Mouse (Mus musculus) cortical plate, adult 2 months (tissue): ENCODE data around the gene Hspa2. TPM values are rescaled to one million over a fixed set of nuclear protein-coding genes. Genes with fewer than 3 reads are reported as not detected.
"Not testable (repeated sequence)": the region's sequence is repeated elsewhere in the genome, so short reads cannot be mapped to it uniquely, and the experiment has no call there.

Experiments
- H3K27ac ChIP-seq: fragments of 200-500 bp; 2 replicates; pipeline ENCODE4 v1.5.1; 2012; ENCODE audit warnings: low read length, control low read depth, inconsistent platforms; ENCODE audit not compliant: insufficient read depth
- H3K4me1 ChIP-seq: fragments of 200-500 bp; 2 replicates; pipeline ENCODE4 v1.6.1; 2011; ENCODE audit warnings: low read length; ENCODE audit not compliant: control insufficient read depth, insufficient read depth
- H3K4me3 ChIP-seq: fragments of 200-500 bp; 2 replicates; pipeline ENCODE4 v1.5.1; 2011; ENCODE audit warnings: mild to moderate bottlenecking, low read length, control low read depth; ENCODE audit not compliant: insufficient read depth
- CTCF ChIP-seq: fragments of 200-500 bp; IDR thresholded peaks from 2 replicates; pipeline ENCODE4 v1.5.1; 2011; ENCODE audit warnings: mild to moderate bottlenecking, control low read depth, low read length; ENCODE audit not compliant: insufficient read depth; ENCODE audit errors: extremely low read depth
- POLR2A ChIP-seq: fragments of 200-500 bp; IDR thresholded peaks from 2 replicates; pipeline ENCODE4 v1.6.1; 2011; ENCODE audit warnings: mild to moderate bottlenecking, low read length, control low read depth; ENCODE audit not compliant: insufficient read depth; ENCODE audit errors: extremely low read depth
- polyA plus RNA-seq: library from polyadenylated mRNA; depleted of rRNA; stranded (reverse); fragments of >200 nt; gene quantifications from 2 replicates; pipeline ENCODE4 v1.2.3, GENCODE M21; 2012

Gene Hspa2
- polyA plus RNA-seq, 1 experiment: 47.8 TPM

- no peaks in the 10 kb centered on the region for H3K4me1 ChIP-seq
- H3K27ac ChIP-seq: no peak overlapping the region
- H3K4me3 ChIP-seq: no peak overlapping the region
- TF ChIP-seq POLR2A (no peak), CTCF (no peak)
Observed at GRCm38 (mm10) chr12:76425256-76425655, 21.3 kb downstream of the Hspa2 start.

DNA sequence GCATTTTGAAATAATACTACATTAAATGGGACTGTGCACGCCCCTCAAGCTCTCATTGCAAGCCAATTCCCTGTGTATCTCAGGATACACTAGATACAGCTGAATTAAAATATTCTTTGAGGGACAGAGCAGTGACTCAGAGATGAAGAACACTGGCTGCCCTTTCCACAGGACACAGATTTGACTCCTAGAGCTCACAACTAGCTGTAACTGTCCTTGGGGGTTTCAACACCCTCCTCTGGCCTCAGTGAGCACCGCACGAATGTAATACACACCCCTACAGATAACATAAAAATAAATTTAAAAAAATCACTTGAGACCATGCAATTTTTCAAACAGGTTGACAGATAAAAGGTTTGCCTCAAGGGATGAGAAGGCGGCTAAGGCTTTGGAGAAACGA is 23.6 kb downstream of the Hspa2 start:
- H3K4me3 ChIP-seq: no peak overlapping the region
- H3K27ac ChIP-seq: no peak overlapping the region
- TF ChIP-seq POLR2A (no peak), CTCF (no peak)
- no peaks in the 10 kb centered on the region; the same call in 1 of the 2 replicates for H3K4me1 ChIP-seq

GRCm38 (mm10) chr12:76430879-76431406 is 27.0 kb downstream of the Hspa2 start:
- no peak for TF ChIP-seq CTCF
- no peak for TF ChIP-seq POLR2A
- Histone ChIP-seq H3K27ac (peak overlapping the region; percentile 69; the same call in 1 of the 2 replicates), H3K4me3 (no peak overlapping the region), H3K4me1 (no peaks in the 10 kb centered on the region; the same call in 1 of the 2 replicates)

DNA sequence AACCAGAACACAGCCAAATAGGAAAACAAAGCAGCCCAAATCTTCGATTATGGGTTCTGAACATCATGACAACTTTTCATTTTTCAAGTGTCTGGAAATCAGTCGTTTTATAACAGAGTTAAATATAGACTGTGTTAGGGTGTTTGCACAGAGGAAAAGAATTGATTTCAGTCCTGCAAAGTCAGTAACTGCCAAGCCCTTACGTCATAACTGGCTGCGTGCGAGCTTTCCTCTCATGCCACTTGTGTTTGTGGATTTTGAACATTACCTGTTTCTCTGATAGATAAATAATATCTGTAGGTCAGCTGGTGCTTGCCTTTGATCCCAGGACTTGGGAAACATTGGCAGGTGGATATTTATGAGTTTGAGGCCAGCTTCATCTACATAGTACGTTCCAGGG is 27.5 kb downstream of the Hspa2 start:
- no peak overlapping the region for H3K4me3 ChIP-seq
- H3K4me1 ChIP-seq: no peaks in the 10 kb centered on the region; the same call in 1 of the 2 replicates
- no peak overlapping the region for H3K27ac ChIP-seq
- TF ChIP-seq CTCF (no peak), POLR2A (no peak)

DNA sequence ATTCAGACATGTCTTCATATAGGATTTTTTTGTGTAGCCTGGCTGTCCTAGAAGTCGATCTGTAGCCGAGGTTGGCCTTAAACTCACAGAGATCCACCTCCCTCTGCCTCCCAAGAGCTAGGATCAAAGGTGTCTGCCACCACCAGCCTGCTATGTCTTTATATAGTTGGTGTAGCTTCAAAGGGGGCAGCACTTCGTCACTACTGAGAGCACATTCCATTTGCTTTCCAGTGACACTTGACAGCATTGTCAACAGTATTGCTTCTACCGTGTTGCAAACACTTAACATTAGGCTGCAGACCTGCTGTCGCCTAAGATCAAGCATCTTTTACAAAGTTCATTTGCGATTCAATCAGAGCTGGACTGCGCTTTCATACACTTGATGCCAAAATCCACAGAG is 30.1 kb downstream of the Hspa2 start:
- H3K4me1 ChIP-seq: no peaks in the 10 kb centered on the region; the same call in 1 of the 2 replicates
- H3K27ac ChIP-seq: no peak overlapping the region
- TF ChIP-seq CTCF: no peak
- no peak for TF ChIP-seq POLR2A
- no peak overlapping the region for H3K4me3 ChIP-seq

DNA sequence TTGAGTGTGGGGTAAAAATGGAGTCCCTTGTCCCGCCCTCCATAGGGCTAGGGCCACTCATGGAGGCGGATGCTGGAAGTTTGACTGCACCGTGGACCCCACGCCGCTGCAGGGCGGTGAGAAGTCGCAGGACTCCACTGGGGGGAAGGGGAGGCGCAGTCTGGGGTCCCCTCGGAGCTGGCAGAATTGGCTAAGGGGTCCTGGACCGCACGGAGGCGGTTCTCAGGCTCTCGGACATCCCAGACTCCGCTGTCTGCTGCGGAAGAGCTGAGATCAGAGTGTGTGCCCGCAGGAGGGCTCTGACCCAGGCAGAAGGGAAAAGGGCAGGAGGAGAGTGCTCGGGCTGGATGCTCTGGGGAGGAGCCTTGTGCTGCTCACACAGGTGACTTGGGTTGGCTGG is 31.1 kb downstream of the Hspa2 start:
- H3K4me1 ChIP-seq: no peaks in the 10 kb centered on the region; the same call in 1 of the 2 replicates
- no peak for TF ChIP-seq POLR2A
- TF ChIP-seq CTCF: no peak
- no peak overlapping the region for H3K27ac ChIP-seq
- H3K4me3 ChIP-seq: no peak overlapping the region

DNA sequence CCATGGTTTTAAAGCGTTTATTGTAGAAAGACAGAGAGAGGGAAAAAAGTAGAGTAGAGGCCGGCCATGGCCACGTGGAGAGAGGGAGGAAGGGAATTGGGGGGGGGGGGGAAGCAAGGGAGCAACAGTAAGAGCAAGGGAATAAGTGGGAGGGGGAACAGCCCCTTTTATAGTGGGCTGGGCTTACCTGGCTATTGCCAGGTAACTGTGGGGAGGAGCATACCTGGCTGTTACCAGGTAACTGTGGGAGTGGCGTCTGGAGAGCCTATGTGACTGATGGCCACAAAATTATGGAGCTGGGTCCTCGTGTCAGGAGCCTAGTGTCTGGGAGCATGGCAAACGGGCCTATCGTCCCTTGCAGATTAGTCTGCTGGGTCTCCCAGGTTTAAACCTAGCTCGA is 31.6 kb downstream of the Hspa2 start:
- TF ChIP-seq POLR2A (no peak), CTCF (no peak)
- H3K4me3 ChIP-seq: no peak overlapping the region

DNA sequence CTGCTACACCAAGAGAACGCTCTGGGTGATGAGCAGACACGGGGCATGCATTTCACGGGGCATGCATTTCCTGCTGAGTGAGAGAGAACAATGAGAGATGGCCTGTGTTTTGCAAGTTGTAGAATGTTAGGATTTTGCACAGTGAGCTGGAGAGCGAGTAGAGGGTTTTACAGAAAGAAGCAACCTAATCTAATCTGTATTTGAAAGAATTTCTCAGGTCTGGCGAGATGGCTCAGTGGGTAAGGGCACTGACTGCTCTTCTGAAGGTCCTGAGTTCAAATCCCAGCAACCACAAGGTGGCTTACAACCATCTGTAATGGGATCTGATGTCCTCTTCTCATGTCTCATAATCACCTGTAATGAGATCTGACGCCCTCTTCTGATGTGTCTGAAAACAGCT is 39.5 kb downstream of the Hspa2 start:
- not testable (repeated sequence) for H3K27ac ChIP-seq, H3K4me3 ChIP-seq, H3K4me1 ChIP-seq

More for the DNA sequence above, 31.6 kb downstream of the Hspa2 start:
- H3K4me1 ChIP-seq: no peaks in the 10 kb centered on the region; the same call in 1 of the 2 replicates
- no peak overlapping the region for H3K27ac ChIP-seq

- Histone ChIP-seq H3K27ac (no peak overlapping the region), H3K4me1 (no peaks in the 10 kb centered on the region), H3K4me3 (0 out of 2 replicates have a peak overlapping the region, but pooled peaks have one; percentile 17)
- TF ChIP-seq CTCF (no peak), POLR2A (no peak)
Observed at GRCm38 (mm10) chr12:76444359-76444772, 40.4 kb downstream of the Hspa2 start.

DNA sequence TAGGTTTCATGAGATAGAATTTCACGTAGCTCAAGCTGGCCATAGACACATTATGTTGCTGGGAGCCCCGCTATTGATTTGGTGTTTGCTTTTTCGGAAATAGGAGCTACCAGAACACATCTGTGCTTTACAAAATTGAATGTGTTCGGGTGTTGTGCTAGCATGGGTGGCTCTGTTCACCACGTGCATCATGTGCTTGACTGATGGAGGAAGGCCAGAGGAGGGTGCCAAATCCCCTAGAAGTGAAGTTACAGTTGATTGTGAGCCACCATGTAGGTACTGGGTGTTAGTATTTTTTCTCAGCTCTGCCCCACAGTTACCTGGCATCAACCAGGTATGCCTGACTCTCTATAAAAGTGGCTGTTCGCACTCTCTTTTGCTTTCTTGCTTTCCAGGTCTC is 40.9 kb downstream of the Hspa2 start:
- Histone ChIP-seq H3K4me1 (no peaks in the 10 kb centered on the region), H3K4me3 (no peak overlapping the region), H3K27ac (no peak overlapping the region)
- TF ChIP-seq CTCF: no peak
- TF ChIP-seq POLR2A: no peak

GRCm38 (mm10) chr12:76446201-76446600 is 42.2 kb downstream of the Hspa2 start:
- TF ChIP-seq POLR2A (no peak), CTCF (no peak)
- H3K4me1 ChIP-seq: no peaks in the 10 kb centered on the region
- no peak overlapping the region for H3K27ac ChIP-seq
- H3K4me3 ChIP-seq: no peak overlapping the region
